Mouse (Mus musculus) left cerebral cortex, postnatal 36 days (tissue): Measurements from ENCODE around the gene AC134908.4. TPM values are rescaled to one million over a fixed set of nuclear protein-coding genes. Genes with fewer than 3 reads are reported as not detected.
"Not testable (repeated sequence)": the region's sequence is repeated elsewhere in the genome, so short reads cannot be mapped to it uniquely, and the experiment has no call there.

Experiments used
- DNase-seq, 2 experiments: peaks; one replicate each; pipeline ENCODE4 v3.0.0; 2021 to 2022; ENCODE audit warnings: low spot score in 2 of 2, mixed read lengths in 1 of 2
- intact Hi-C: fragments of 180-260 bp; cut with DNase I; formaldehyde crosslinking; loops from one replicate; pipeline ENCODE4 v1.15.1; 2025
- microRNA-seq: library from miRNA; unstranded; fragments of <30 nt; microRNA quantifications from one replicate; pipeline ENCODE4 v1.2.0, GENCODE M21; 2022
- total RNA-seq, 2 experiments: library from RNA; stranded (reverse); gene quantifications; 2 replicates each; pipeline ENCODE4 v1.2.3; 2021

The AC134908.4 gene
- total RNA-seq, 2 experiments from 2014 or later: 0.52 TPM; not detected in 1

DNA sequence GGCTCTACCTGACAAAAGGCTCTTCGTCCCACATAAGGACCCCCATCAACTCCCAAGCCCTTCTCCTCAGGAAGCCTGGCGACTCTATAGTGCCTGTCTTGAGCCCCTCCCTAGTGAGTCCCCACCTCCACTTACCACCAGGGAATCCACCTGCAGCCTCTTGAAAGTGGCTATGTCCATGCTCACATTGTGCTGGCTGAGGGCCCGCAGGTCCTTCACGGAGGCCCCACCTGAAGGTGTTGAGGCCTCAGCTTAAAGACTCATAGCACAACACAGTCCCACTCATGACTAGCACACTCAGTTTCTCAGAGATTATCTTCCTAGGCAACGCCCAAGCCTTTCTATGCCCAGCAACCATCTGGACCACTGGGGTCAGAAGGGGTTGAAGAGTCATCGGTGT, 46.1 kb downstream of the AC134908.4 start:
- intact Hi-C loops: no loop called here
- no peak for DNase-seq

GRCm38 (mm10) chr17:25748238-25748637, 47.2 kb downstream of the AC134908.4 start:
- intact Hi-C loops: no loop called here
- no peak for DNase-seq

DNA sequence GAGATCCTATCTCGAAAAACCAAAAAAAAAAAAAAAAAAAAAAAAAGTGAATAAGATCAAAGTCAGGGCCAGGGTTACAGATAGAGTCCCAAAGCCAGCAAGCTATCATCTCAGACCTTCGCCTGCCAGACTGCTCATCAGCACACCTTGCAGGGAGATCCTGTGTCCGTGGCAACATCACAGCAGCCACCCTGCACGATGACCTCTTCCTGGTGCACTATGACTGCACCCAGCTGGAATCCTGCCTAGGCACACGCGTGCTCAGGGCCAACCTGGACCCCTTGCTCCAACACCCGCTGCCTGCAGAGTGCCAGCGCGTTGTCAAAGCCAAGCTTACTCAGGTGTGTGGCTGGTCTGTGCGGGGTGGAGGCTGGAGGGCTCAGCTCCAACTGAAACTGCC, 51.1 kb downstream of the AC134908.4 start:
- no peak for DNase-seq
- intact Hi-C loops: no loop called here

DNA sequence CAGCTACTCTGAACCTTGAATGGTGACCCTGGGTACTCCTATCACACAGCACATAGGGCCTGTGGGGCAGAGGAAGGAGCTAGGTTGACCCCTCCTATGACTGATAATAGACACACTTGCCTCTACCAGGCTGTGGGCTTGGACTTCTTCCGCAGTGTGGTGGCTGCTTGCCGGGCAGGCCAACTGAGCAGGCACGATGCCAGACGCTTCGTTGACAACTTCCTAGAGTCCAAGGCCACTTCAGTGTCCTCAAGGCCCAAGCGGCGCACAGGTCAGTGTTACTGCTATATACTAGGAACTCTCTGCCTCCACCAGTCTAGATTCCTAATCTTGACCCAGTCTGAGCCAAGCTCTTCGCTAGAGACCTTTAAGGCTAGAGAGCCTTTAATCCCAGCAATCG, 51.6 kb downstream of the AC134908.4 start:
- intact Hi-C loops: no loop called here
- no peak for DNase-seq

DNA sequence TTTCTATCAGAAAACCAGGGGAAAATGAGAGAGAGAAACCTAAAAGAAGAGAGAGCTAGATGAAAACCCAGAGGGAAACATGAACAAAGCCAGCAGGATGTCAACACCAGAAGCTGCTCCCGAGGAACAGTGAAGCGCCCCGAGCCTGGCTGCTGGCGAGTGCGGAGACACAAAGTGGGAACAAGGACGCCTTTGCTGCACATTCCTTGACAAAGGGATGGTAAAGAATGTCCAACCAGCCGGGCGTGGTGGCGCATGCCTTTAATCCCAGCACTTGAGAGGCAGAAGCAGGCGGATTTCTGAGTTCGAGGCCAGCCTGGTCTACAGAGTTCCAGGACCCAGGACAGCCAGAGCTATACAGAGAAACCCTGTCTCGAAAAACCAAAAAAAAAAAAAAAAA, 54.0 kb downstream of the AC134908.4 start:
- DNase-seq, intact Hi-C loops: not testable (repeated sequence)

Small RNA genes lying within 50 kb of the gene (microRNA-seq; reads per million reads assigned to microRNA genes)
- gene Gm25083 (not detected), gene Mir3082 (4.3 reads per million, percentile 12 among the genes with 10 or more reads in this experiment), gene Mir6966 (2.8 reads per million, percentile 5 among the genes with 10 or more reads in this experiment)

Other genes starting within 250 kb of the AC134908.4 start
- gene Sox8, start 225.0 kb downstream of the AC134908.4 start, total RNA-seq: 10 to 100 TPM; 42.8 to 65.3 TPM
- 10 to 100 TPM; 22.1 to 26.7 TPM for gene Lmf1, start 216.6 kb downstream of the AC134908.4 start, total RNA-seq
- gene Gng13, start 78.5 kb downstream of the AC134908.4 start, total RNA-seq: 100 to 1,000 TPM; 154 to 195 TPM
- gene Chtf18, start 68.2 kb downstream of the AC134908.4 start, total RNA-seq: 1 to 10 TPM; 2.9 to 3.7 TPM
- 10 to 100 TPM; 49.5 to 58.9 TPM for gene Rpusd1, start 68.0 kb downstream of the AC134908.4 start, total RNA-seq
- under 1 TPM; 0.35 to 0.39 TPM for gene Mslnl, start 59.6 kb downstream of the AC134908.4 start, total RNA-seq
- 1 to 10 TPM; 1.5 to 4.7 TPM for gene Msln, start 41.3 kb downstream of the AC134908.4 start, total RNA-seq
- 10 to 100 TPM; 29.5 to 42.9 TPM for gene Narfl, start 21.9 kb downstream of the AC134908.4 start, total RNA-seq
- 100 to 1,000 TPM; 114 to 117 TPM for gene Haghl, start 10.0 kb downstream of the AC134908.4 start, total RNA-seq
- not detected for gene Ccdc78, start 9.1 kb downstream of the AC134908.4 start, total RNA-seq
- 10 to 100 TPM; 81.2 to 81.7 TPM for gene Fam173a, start 2.8 kb downstream of the AC134908.4 start, total RNA-seq
- 10 to 100 TPM; 80.7 to 96.2 TPM for gene Metrn, start 1.5 kb upstream of the AC134908.4 start, total RNA-seq
- 100 to 1,000 TPM; 668 to 710 TPM for gene Fbxl16, start 13.4 kb upstream of the AC134908.4 start, total RNA-seq
- 10 to 100 TPM; 23.9 to 26.5 TPM for gene Wdr24, start 28.0 kb upstream of the AC134908.4 start, total RNA-seq
- 10 to 100 TPM; 54.1 to 58.7 TPM for gene Jmjd8, start 33.2 kb upstream of the AC134908.4 start, total RNA-seq
- 100 to 1,000 TPM; 171 to 188 TPM for gene Stub1, start 37.7 kb upstream of the AC134908.4 start, total RNA-seq
- 10 to 100 TPM; 47.5 to 54.0 TPM for gene Rhbdl1, start 41.6 kb upstream of the AC134908.4 start, total RNA-seq
- 10 to 100 TPM; 22.0 to 24.9 TPM for gene Gm20683, start 46.1 kb upstream of the AC134908.4 start, total RNA-seq
- gene Rhot2, start 49.2 kb upstream of the AC134908.4 start, total RNA-seq: 10 to 100 TPM; 73.7 to 86.7 TPM
- gene Wdr90, start 65.8 kb upstream of the AC134908.4 start, total RNA-seq: 10 to 100 TPM; 21.2 to 36.6 TPM
- gene Mcrip2, start 73.1 kb upstream of the AC134908.4 start, total RNA-seq: 10 to 100 TPM; 23.5 to 29.8 TPM
- 10 to 100 TPM; 33.3 to 36.4 TPM for gene Mettl26, start 79.4 kb upstream of the AC134908.4 start, total RNA-seq
- gene Wfikkn1, start 85.2 kb upstream of the AC134908.4 start, total RNA-seq: 1 to 10 TPM; 1.4 to 1.5 TPM
- gene Rab40c, start 124.1 kb upstream of the AC134908.4 start, total RNA-seq: 10 to 100 TPM; 46.1 to 58.0 TPM
- gene Pigq, start 149.3 kb upstream of the AC134908.4 start, total RNA-seq: 100 to 1,000 TPM; 106 to 120 TPM
- under 1 TPM in 1 of 2 experiments, not detected in 1; 0.30 TPM for gene Nhlrc4, start 149.3 kb upstream of the AC134908.4 start, total RNA-seq
- gene A930017K11Rik, start 156.9 kb upstream of the AC134908.4 start, total RNA-seq: under 1 TPM; 0.41 to 0.59 TPM
- gene Capn15, start 190.1 kb upstream of the AC134908.4 start, total RNA-seq: 10 to 100 TPM; 40.8 to 58.4 TPM